Mouse (Mus musculus) ES-E14 (cell line): ENCODE measurements around the gene Fry.

ENCODE experiments used
- CHD2 ChIP-seq: IDR thresholded peaks from 2 replicates; pipeline ENCODE4 v1.6.1; 2014; ENCODE audit warnings: mild to moderate bottlenecking, low read depth, low read length, inconsistent platforms
- HCFC1 ChIP-seq: IDR thresholded peaks from 2 replicates; pipeline ENCODE4 v1.6.1; 2012; ENCODE audit warnings: low read length, inconsistent platforms, borderline replicate concordance; ENCODE audit not compliant: insufficient read depth
- MAFK ChIP-seq: IDR thresholded peaks from 2 replicates; pipeline ENCODE4 v1.6.1; 2014; ENCODE audit warnings: mild to moderate bottlenecking, low read depth, low read length, inconsistent platforms; ENCODE audit not compliant: insufficient read depth
- ZC3H11A ChIP-seq: IDR thresholded peaks from 2 replicates; pipeline ENCODE4 v1.6.1; 2012; ENCODE audit warnings: low read depth, mild to moderate bottlenecking, inconsistent platforms, low read length, borderline replicate concordance
- ZNF384 ChIP-seq: IDR thresholded peaks from 2 replicates; pipeline ENCODE4 v1.6.1; 2012; ENCODE audit warnings: low read depth, low read length, inconsistent platforms

- TF ChIP-seq ZNF384: no peak
- TF ChIP-seq MAFK: peak; percentile 91
- no peak for TF ChIP-seq HCFC1
- TF ChIP-seq CHD2: no peak
- no peak for TF ChIP-seq ZC3H11A
These were observed 229.9 kb downstream of the Fry start for GRCm38 (mm10) chr5:150348302-150348701.
